Mouse (Mus musculus) brown adipose tissue, adult 24 weeks (tissue): ENCODE measurements around the gene Gucy2e. TPM values are rescaled to one million over a fixed set of nuclear protein-coding genes. Genes with fewer than 3 reads are reported as not detected.
A peak's percentile ranks its signal among the peaks of the same experiment; 100 is the strongest.

Experiments
- H3K27ac ChIP-seq: fragments of 200-500 bp; replicated peaks from 2 replicates; pipeline ENCODE4 v1.5.1; 2012; ENCODE audit warnings: low read depth, mild to moderate bottlenecking, low read length
- H3K4me1 ChIP-seq: fragments of 200-500 bp; 2 replicates; pipeline ENCODE4 v1.6.1; 2012; ENCODE audit warnings: low read length, mixed read lengths; ENCODE audit not compliant: control insufficient read depth, insufficient read depth, insufficient read length
- H3K4me3 ChIP-seq: fragments of 200-500 bp; 2 replicates; pipeline ENCODE4 v1.5.1; 2012; ENCODE audit warnings: low read depth, mild to moderate bottlenecking, low read length, moderate library complexity; ENCODE audit not compliant: insufficient read depth
- polyA plus RNA-seq: library from polyadenylated mRNA; stranded (reverse); fragments of >200 nt; gene quantifications from 2 replicates; pipeline ENCODE4 v1.2.4, GENCODE M21; 2012; ENCODE audit not compliant: missing spikeins, insufficient read depth, insufficient read length

Gucy2e gene
- not detected in 2 replicates for polyA plus RNA-seq

- peak within 1 kb of the TSS; percentile 46 for H3K4me3 ChIP-seq
- H3K27ac ChIP-seq = no peak within 1 kb of the TSS
- peaks cover 2% of the 10 kb centered on the region; the same call in 1 of the 2 replicates for H3K4me1 ChIP-seq
These were observed at the start of gene Gucy2e for GRCm38 (mm10) chr11:69236926-69237260. Gucy2e (minus strand) TSS chr11:69237036.

GRCm38 (mm10) chr11:69277267-69277666 lies 40.4 kb upstream of the Gucy2e start:
- H3K27ac ChIP-seq = no peak overlapping the region
- no peak overlapping the region for H3K4me3 ChIP-seq
- no peaks in the 10 kb centered on the region for H3K4me1 ChIP-seq

- Histone ChIP-seq H3K27ac (no peak overlapping the region), H3K4me3 (no peak overlapping the region), H3K4me1 (no peaks in the 10 kb centered on the region; the same call in 1 of the 2 replicates)
These were observed 39.2 kb upstream of the Gucy2e start for GRCm38 (mm10) chr11:69276081-69276480.

- H3K27ac ChIP-seq = no peak overlapping the region
- H3K4me1 ChIP-seq = no peaks in the 10 kb centered on the region; the same call in 1 of the 2 replicates
- no peak overlapping the region for H3K4me3 ChIP-seq
These were observed 38.8 kb upstream of the Gucy2e start for GRCm38 (mm10) chr11:69275650-69276049.

- Histone ChIP-seq H3K27ac (no peak overlapping the region), H3K4me3 (no peak overlapping the region), H3K4me1 (no peaks in the 10 kb centered on the region; the same call in 1 of the 2 replicates)
These were observed 35.4 kb upstream of the Gucy2e start for GRCm38 (mm10) chr11:69272122-69272740.

- H3K4me1 ChIP-seq = no peaks in the 10 kb centered on the region; the same call in 1 of the 2 replicates
- H3K4me3 ChIP-seq = no peak overlapping the region
- no peak overlapping the region for H3K27ac ChIP-seq
These were observed 32.7 kb upstream of the Gucy2e start for GRCm38 (mm10) chr11:69269575-69269974.

- Histone ChIP-seq H3K27ac (no peak overlapping the region), H3K4me3 (no peak overlapping the region), H3K4me1 (no peaks in the 10 kb centered on the region; the same call in 1 of the 2 replicates)
These were observed 31.3 kb upstream of the Gucy2e start for GRCm38 (mm10) chr11:69268100-69268499.

GRCm38 (mm10) chr11:69267341-69267740 lies 30.5 kb upstream of the Gucy2e start:
- no peaks in the 10 kb centered on the region; the same call in 1 of the 2 replicates for H3K4me1 ChIP-seq
- no peak overlapping the region for H3K27ac ChIP-seq
- no peak overlapping the region for H3K4me3 ChIP-seq

GRCm38 (mm10) chr11:69266253-69266652 lies 29.4 kb upstream of the Gucy2e start:
- Histone ChIP-seq H3K4me1 (no peaks in the 10 kb centered on the region), H3K27ac (no peak overlapping the region), H3K4me3 (0 out of 2 replicates have a peak overlapping the region, but pooled peaks have one; percentile 7)

- Histone ChIP-seq H3K27ac (no peak overlapping the region), H3K4me3 (no peak overlapping the region), H3K4me1 (no peaks in the 10 kb centered on the region)
These were observed 28.6 kb upstream of the Gucy2e start for GRCm38 (mm10) chr11:69265410-69265809.

- no peak overlapping the region for H3K27ac ChIP-seq
- H3K4me3 ChIP-seq = no peak overlapping the region
- H3K4me1 ChIP-seq = no peaks in the 10 kb centered on the region
These were observed 27.4 kb upstream of the Gucy2e start for GRCm38 (mm10) chr11:69264276-69264675.

- Histone ChIP-seq H3K4me3 (no peak overlapping the region), H3K27ac (no peak overlapping the region), H3K4me1 (no peaks in the 10 kb centered on the region)
These were observed 23.3 kb upstream of the Gucy2e start for GRCm38 (mm10) chr11:69260111-69260510.

GRCm38 (mm10) chr11:69258287-69258686 lies 21.5 kb upstream of the Gucy2e start:
- no peak overlapping the region for H3K27ac ChIP-seq
- H3K4me1 ChIP-seq = no peaks in the 10 kb centered on the region
- peak overlapping the region; percentile 42; the same call in 1 of the 2 replicates for H3K4me3 ChIP-seq

- peak overlapping the region; percentile 42 for H3K4me3 ChIP-seq
- H3K27ac ChIP-seq = no peak overlapping the region
These were observed 21.0 kb upstream of the Gucy2e start for GRCm38 (mm10) chr11:69257807-69258206.

GRCm38 (mm10) chr11:69257072-69257471 lies 20.2 kb upstream of the Gucy2e start:
- Histone ChIP-seq H3K4me3 (no peak overlapping the region), H3K4me1 (no peaks in the 10 kb centered on the region), H3K27ac (no peak overlapping the region)

More at GRCm38 (mm10) chr11:69257807-69258206, 21.0 kb upstream of the Gucy2e start:
- no peaks in the 10 kb centered on the region for H3K4me1 ChIP-seq

GRCm38 (mm10) chr11:69254808-69255207 lies 18.0 kb upstream of the Gucy2e start:
- Histone ChIP-seq H3K4me3 (no peak overlapping the region), H3K4me1 (no peaks in the 10 kb centered on the region), H3K27ac (no peak overlapping the region)
